In the genomic region with DNA sequence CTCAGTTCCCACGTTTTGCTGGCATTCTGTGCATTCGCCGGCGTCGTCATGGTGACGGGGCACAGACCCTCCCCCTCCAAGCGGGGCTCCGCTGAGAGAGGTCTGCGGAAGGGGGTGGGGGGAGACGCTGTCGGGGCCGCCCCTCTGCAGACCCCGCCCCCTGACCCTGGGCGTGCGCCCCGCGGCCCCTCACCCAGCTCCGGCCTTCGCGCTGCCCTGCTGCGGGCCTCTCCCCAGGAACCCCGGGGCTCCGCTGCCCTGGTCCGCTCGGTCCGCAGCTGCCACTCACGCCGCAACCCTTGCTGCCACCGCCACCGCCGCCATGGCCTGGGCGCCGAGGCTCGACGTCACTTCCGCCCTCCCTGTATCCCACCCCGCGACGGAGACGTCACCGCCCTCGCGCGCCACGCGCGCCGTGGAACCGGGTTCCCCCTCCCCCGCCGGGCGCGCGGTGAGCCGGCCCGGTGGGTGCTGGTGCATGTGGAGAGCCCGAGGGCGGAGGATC, we compare ENCODE assay signal across 8 mouse cellular contexts. TPM values are rescaled to one million over a fixed set of nuclear protein-coding genes. Genes with fewer than 3 reads are reported as not detected.
A peak's percentile ranks its signal among the peaks of the same experiment; 100 is the strongest.
DNase-seq lines count a peak whose midpoint lies in the region; ATAC-seq and TF ChIP-seq lines count a peak whose summit lies in the region.

Gene Ring1 (minus strand): TSS at position 364 of the 505 bp plus-strand sequence.

- peaks cover 4% of the 10 kb centered on the region; the same call in 1 of the 2 replicates for H3K9me3 ChIP-seq in ES-E14 (ENCODE audit: control insufficient read depth, insufficient read depth, low read depth, low read length)
- H3K9me3 ChIP-seq in lung, postnatal 0 days (ENCODE audit: low read length), result no peaks in the 10 kb centered on the region

- ATAC-seq in lung, postnatal 0 days, result peak; percentile 76

- no peak for TF ChIP-seq CTCF in cerebellum, adult 2 months (IDR thresholded peaks at IDR 0.05; ENCODE audit: borderline replicate concordance, insufficient read depth, low read depth, low read length)
- no peak for TF ChIP-seq CTCF in lung, postnatal 0 days (IDR thresholded peaks at IDR 0.05)

- peak; percentile 96 for TF ChIP-seq POLR2A in cerebellum, adult 2 months (IDR thresholded peaks at IDR 0.05; ENCODE audit: borderline replicate concordance, insufficient read depth, low read length)

- peak within 1 kb of the TSS; percentile 92 for H3K4me2 ChIP-seq in lung, postnatal 0 days (replicated peaks; ENCODE audit: low read depth, low read length)

- peak within 1 kb of the TSS; percentile 66; the same call in 1 of the 2 replicates for H3K27ac ChIP-seq in ES-E14 (ENCODE audit: insufficient read depth, low read depth, low read length, poor library complexity, severe bottlenecking)
- H3K27ac ChIP-seq in cerebellum, adult 2 months (ENCODE audit: insufficient read depth, low read length), result peak within 1 kb of the TSS; percentile 76
- H3K27ac ChIP-seq in lung, postnatal 0 days (ENCODE audit: low read length), result peak within 1 kb of the TSS; percentile 81

- peaks cover 4 to 29% of the 10 kb centered on the region in 2 experiments for H3K4me1 ChIP-seq in ES-E14 (ENCODE audit: control insufficient read depth in 2 of 2, insufficient read depth in 2 of 2, low read length in 2 of 2, poor library complexity in 1 of 2)
- peaks cover 12% of the 10 kb centered on the region for H3K4me1 ChIP-seq in cerebellum, adult 2 months (ENCODE audit: control insufficient read depth, insufficient read depth, low read length)
- peaks cover 13% of the 10 kb centered on the region; the same call in 1 of the 2 replicates for H3K4me1 ChIP-seq in lung, postnatal 0 days (ENCODE audit: insufficient read depth, low read depth, low read length)

- H3K4me3 ChIP-seq in ES-E14 (ENCODE audit: insufficient read depth in 1 of 2, low read depth in 1 of 2, low read length in 2 of 2, poor library complexity in 1 of 2, severe bottlenecking in 1 of 2), result peak within 1 kb of the TSS; percentile 84 to 90
- H3K4me3 ChIP-seq in cerebellum, adult 2 months (replicated peaks; ENCODE audit: insufficient read depth, low read depth, low read length), result peak within 1 kb of the TSS; percentile 62
- peak within 1 kb of the TSS; percentile 76 for H3K4me3 ChIP-seq in lung, postnatal 0 days (ENCODE audit: low read depth, low read length)

- in situ Hi-C loops in ES-E14 (cut with MboI; ENCODE audit: low sequenced_read_pairs in 2 of 2, unreplicated experiment in 2 of 2), result no loop called here

- H3K9ac ChIP-seq in ES-E14 (ENCODE audit: insufficient read depth, low read depth, low read length, poor library complexity, severe bottlenecking), result peak within 1 kb of the TSS; percentile 88
- H3K9ac ChIP-seq in lung, postnatal 0 days (replicated peaks; ENCODE audit: low read depth), result peak within 1 kb of the TSS; percentile 81

- H3K27me3 ChIP-seq in cerebellum, adult 2 months (ENCODE audit: control insufficient read depth, insufficient read depth, low read length), result no peaks in the 10 kb centered on the region
- H3K27me3 ChIP-seq in lung, postnatal 0 days (replicated peaks; ENCODE audit: insufficient read depth, low read length), result no peaks in the 10 kb centered on the region

- TF ChIP-seq EP300 in lung, postnatal 0 days (IDR thresholded peaks at IDR 0.05), result no peak

- DNase-seq in ES-E14 (ENCODE audit: low read depth, low spot score), result peak; percentile 87
- DNase-seq in cerebellum, adult 2 months, result peak; percentile 88 to 92
- DNase-seq in forelimb bud, embryonic 11.5 days (ENCODE audit: low read depth, low spot score), result peak; percentile 87
- DNase-seq in heart, postnatal 4 days, result peak; percentile 87
- DNase-seq in layer of hippocampus, adult 9-11 months, result peak; percentile 86
- peak; percentile 85 for DNase-seq in lung, postnatal 0 days (ENCODE audit: low spot score)
- DNase-seq in retina, adult 2 months (ENCODE audit: low read depth, low spot score), result peak; percentile 79
- DNase-seq in thymus, postnatal 25 days, result peak; percentile 91

- H3K36me3 ChIP-seq in ES-E14 (ENCODE audit: control insufficient read depth, insufficient read depth, low read length, poor library complexity, severe bottlenecking), result peaks cover 23% of the 10 kb centered on the region
- H3K36me3 ChIP-seq in lung, postnatal 0 days (ENCODE audit: insufficient read depth, low read length), result peaks cover 8% of the 10 kb centered on the region

- WGBS in cerebellum, adult 2 months, result under 1% methylated on average over 48 of the region's 58 CpGs
- under 1% methylated on average over 44 of the region's 58 CpGs for WGBS in lung, postnatal 0 days

TF ChIP-seq in ES-E14, 5 proteins besides CTCF, POLR2A, EP300 and RAD21:
- TF ChIP-seq HCFC1 (IDR thresholded peaks at IDR 0.05; ENCODE audit: borderline replicate concordance, insufficient read depth, low read length), result peak; percentile 51; the same call in 1 of the 2 replicates
- no peak for TF ChIP-seq ZNF384 (IDR thresholded peaks at IDR 0.05; ENCODE audit: low read depth, low read length)
- no peak for TF ChIP-seq CHD2 (IDR thresholded peaks at IDR 0.05; ENCODE audit: low read depth, low read length)
- no peak for TF ChIP-seq MAFK (IDR thresholded peaks at IDR 0.05; ENCODE audit: insufficient read depth, low read depth, low read length)

RNA-seq across cellular contexts. Expression of gene Ring1, which starts in this region (rescaled TPM):
- total RNA-seq in ES-E14 (2012; rRNA removed), result 5.6 and 8.9 TPM in 2 replicates
- polyA plus RNA-seq in cerebellum, adult 2 months (2012; rRNA removed), result 66.4 and 74.6 TPM in 2 replicates
- 10 to 100 TPM; 18.7 to 19.8 TPM for total RNA-seq in heart, postnatal 4 days (2021)
- 18.8 and 19.1 TPM in 2 replicates for polyA plus RNA-seq in lung, postnatal 0 days (2015; fragmentation: Nextera tagmentation; extraction: Ambion mirVana)

Comparison
In these comparisons a context has a peak if more than half of its experiments do, and no peak if none do; other contexts are left out.
1. Peak in every context shown above with its lines: DNase-seq, ATAC-seq, H3K4me3 ChIP-seq and H3K27ac ChIP-seq.